Mouse (Mus musculus): ENCODE data around the gene Slco4c1.

Gene Slco4c1

GRCm38 (mm10) chr1:96770283-96770682, 101.7 kb downstream of the Slco4c1 start:
- DNase-seq (ENCODE audit: low spot score): no peak

GRCm38 (mm10) chr1:96768264-96768663, 103.7 kb downstream of the Slco4c1 start:
- peak; percentile 7 for DNase-seq (ENCODE audit: low spot score)

- no peak for DNase-seq (ENCODE audit: low spot score)
Observed at GRCm38 (mm10) chr1:96766535-96766934, 105.4 kb downstream of the Slco4c1 start.

Data from ovary, postnatal 36 days (tissue).